ENCODE assay signal across 16 mouse cellular contexts in genomic region chr15:8065221-8065620, GRCm38 (mm10). TPM values are rescaled to one million over a fixed set of nuclear protein-coding genes. Genes with fewer than 3 reads are reported as not detected.
DNase-seq lines count a peak whose midpoint lies in the region; ATAC-seq lines count a peak whose summit lies in the region.
"Had no signal": no experiment of that assay in that cellular context is flagged by ENCODE, and none has a peak within 500 bp of the region (broad histone marks: within the 10 kb centered on the region; RNA-seq: fewer than 3 reads in every experiment).

No protein-coding gene starts in this region.

- H3K27ac ChIP-seq in kidney, embryonic 14.5 days (ENCODE audit: low read depth, low read length): no peak overlapping the region
- no peak overlapping the region for H3K27ac ChIP-seq in midbrain, embryonic 16.5 days (ENCODE audit: low read length)
- no peak overlapping the region for H3K27ac ChIP-seq in midbrain, embryonic 15.5 days
- H3K27ac ChIP-seq: heart, embryonic 15.5 days; intestine, embryonic 15.5 days; liver, embryonic 15.5 days; neural tube, embryonic 13.5 days; stomach, embryonic 15.5 days had no signal

- 0 out of 2 replicates have a peak, but pooled peaks have one; percentile 52 for ATAC-seq in kidney, embryonic 14.5 days (ENCODE audit: low FRiP score, low TSS enrichment)
- 0 out of 2 replicates have a peak, but pooled peaks have one; percentile 66 for ATAC-seq in midbrain, embryonic 16.5 days
- no peak for ATAC-seq in midbrain, embryonic 15.5 days (replicated peaks)
- ATAC-seq: intestine, embryonic 15.5 days had no signal

- 44% methylated on average over 6 of the region's 6 CpGs for WGBS in kidney, embryonic 14.5 days
- whole genome bisulfite sequencing in midbrain, embryonic 16.5 days: 88% methylated on average over 6 of the region's 6 CpGs
- WGBS in midbrain, embryonic 15.5 days: 89% methylated on average over 6 of the region's 6 CpGs

- 0 out of 2 replicates have a peak, but pooled peaks cover 2% of the 10 kb centered on the region for H3K36me3 ChIP-seq in kidney, embryonic 14.5 days (ENCODE audit: control insufficient read depth, insufficient read depth, low read length)
- peaks cover 16% of the 10 kb centered on the region for H3K36me3 ChIP-seq in midbrain, embryonic 16.5 days (ENCODE audit: control insufficient read depth, insufficient read depth, low read length)
- peaks cover 29% of the 10 kb centered on the region for H3K36me3 ChIP-seq in midbrain, embryonic 15.5 days (replicated peaks)
- H3K36me3 ChIP-seq: liver, embryonic 15.5 days; stomach, embryonic 15.5 days had no signal

- no peaks in the 10 kb centered on the region for H3K4me1 ChIP-seq in kidney, embryonic 14.5 days (ENCODE audit: control insufficient read depth, insufficient read depth, low read length)
- H3K4me1 ChIP-seq in midbrain, embryonic 16.5 days (ENCODE audit: control insufficient read depth, insufficient read depth, low read length): no peaks in the 10 kb centered on the region
- no peaks in the 10 kb centered on the region for H3K4me1 ChIP-seq in midbrain, embryonic 15.5 days
- H3K4me1 ChIP-seq: heart, embryonic 15.5 days; intestine, embryonic 15.5 days; liver, embryonic 15.5 days; neural tube, embryonic 13.5 days; stomach, embryonic 15.5 days had no signal

- H3K4me3 ChIP-seq in kidney, embryonic 14.5 days (ENCODE audit: low read length): no peak overlapping the region
- no peak overlapping the region for H3K4me3 ChIP-seq in midbrain, embryonic 16.5 days (ENCODE audit: low read depth, low read length)
- H3K4me3 ChIP-seq in midbrain, embryonic 15.5 days: no peak overlapping the region
- H3K4me3 ChIP-seq: erythroblast, embryonic 14.5 days; heart, embryonic 15.5 days; intestine, embryonic 15.5 days; liver, embryonic 15.5 days; neural tube, embryonic 13.5 days; stomach, embryonic 15.5 days had no signal

- peak; percentile 12 to 26 for DNase-seq in cerebellum, postnatal 10 days
- no peak for DNase-seq in cerebellum, adult 9-10 months
- DNase-seq in kidney, adult 8-10 months: no peak
- DNase-seq in skeletal muscle tissue, adult 2 months (ENCODE audit: low read depth, low spot score): peak; percentile 6
- no peak for DNase-seq in layer of hippocampus, adult 9-11 months
- DNase-seq: cerebellum, postnatal 36 days; right cerebral cortex, postnatal 25 days had no signal

- H3K27me3 ChIP-seq in kidney, embryonic 14.5 days (ENCODE audit: control insufficient read depth, insufficient read depth, low read length): no peaks in the 10 kb centered on the region
- H3K27me3 ChIP-seq in midbrain, embryonic 16.5 days (ENCODE audit: control insufficient read depth, insufficient read depth, low read depth, low read length): no peaks in the 10 kb centered on the region
- H3K27me3 ChIP-seq in midbrain, embryonic 15.5 days (replicated peaks): no peaks in the 10 kb centered on the region
- H3K27me3 ChIP-seq: heart, embryonic 15.5 days; intestine, embryonic 15.5 days; liver, embryonic 15.5 days; neural tube, embryonic 13.5 days; stomach, embryonic 15.5 days had no signal

- H3K9me3 ChIP-seq in kidney, embryonic 14.5 days (ENCODE audit: control insufficient read depth, low read length): no peaks in the 10 kb centered on the region
- no peaks in the 10 kb centered on the region for H3K9me3 ChIP-seq in midbrain, embryonic 16.5 days (replicated peaks; ENCODE audit: control insufficient read depth, low read length, poor library complexity, severe bottlenecking)
- no peaks in the 10 kb centered on the region for H3K9me3 ChIP-seq in midbrain, embryonic 15.5 days
- H3K9me3 ChIP-seq: heart, embryonic 15.5 days; intestine, embryonic 15.5 days; liver, embryonic 15.5 days; neural tube, embryonic 13.5 days; stomach, embryonic 15.5 days had no signal

- no peak overlapping the region for H3K4me2 ChIP-seq in kidney, embryonic 14.5 days (replicated peaks; ENCODE audit: low read depth, low read length)
- H3K4me2 ChIP-seq in midbrain, embryonic 16.5 days (ENCODE audit: low read length): no peak overlapping the region
- H3K4me2 ChIP-seq in midbrain, embryonic 15.5 days: no peak overlapping the region
- H3K4me2 ChIP-seq: heart, embryonic 15.5 days; intestine, embryonic 15.5 days; liver, embryonic 15.5 days; neural tube, embryonic 13.5 days; stomach, embryonic 15.5 days had no signal

- H3K9ac ChIP-seq in kidney, embryonic 14.5 days (ENCODE audit: low read depth, low read length): no peak overlapping the region
- H3K9ac ChIP-seq in midbrain, embryonic 16.5 days (ENCODE audit: low read depth, low read length): no peak overlapping the region
- H3K9ac ChIP-seq in midbrain, embryonic 15.5 days: no peak overlapping the region
- H3K9ac ChIP-seq: heart, embryonic 15.5 days; intestine, embryonic 15.5 days; liver, embryonic 15.5 days; neural tube, embryonic 13.5 days; stomach, embryonic 15.5 days had no signal

RNA-seq across cellular contexts. Expression of gene Wdr70, which starts 33.8 kb away (rescaled TPM):
- polyA plus RNA-seq in kidney, embryonic 14.5 days (2014; fragmentation: Nextera tagmentation; extraction: Ambion mirVana): 56.9 and 64.1 TPM in 2 replicates
- polyA plus RNA-seq in midbrain, embryonic 16.5 days (2015; fragmentation: Nextera tagmentation; extraction: Ambion mirVana): 71.6 and 75.2 TPM in 2 replicates
- polyA plus RNA-seq in midbrain, embryonic 15.5 days (2015; fragmentation: Nextera tagmentation; extraction: Ambion mirVana): 68.8 and 73.1 TPM in 2 replicates

RNA-seq across cellular contexts. Expression of gene Nup155, which starts 43.9 kb away (rescaled TPM):
- 16.6 and 27.1 TPM in 2 replicates for polyA plus RNA-seq in kidney, embryonic 14.5 days (2014; fragmentation: Nextera tagmentation; extraction: Ambion mirVana)
- polyA plus RNA-seq in midbrain, embryonic 16.5 days (2015; fragmentation: Nextera tagmentation; extraction: Ambion mirVana): 10.9 and 12.2 TPM in 2 replicates
- 10.6 and 11.4 TPM in 2 replicates for polyA plus RNA-seq in midbrain, embryonic 15.5 days (2015; fragmentation: Nextera tagmentation; extraction: Ambion mirVana)

Comparison
In these comparisons a context has a peak if more than half of its experiments do, and no peak if none do; other contexts are left out.
1. DNase-seq: peak in cerebellum, postnatal 10 days (2 of 2) and skeletal muscle tissue, adult 2 months (single experiment); none in cerebellum, adult 9-10 months (single experiment), kidney, adult 8-10 months (0 of 2) and layer of hippocampus, adult 9-11 months (single experiment).